Mouse (Mus musculus): ENCODE results near the gene Tent4b.
A peak's percentile ranks its signal among the peaks of the same experiment; 100 is the strongest.
"Not testable (repeated sequence)": the region's sequence is repeated elsewhere in the genome, so short reads cannot be mapped to it uniquely, and the experiment has no call there.

The Tent4b gene

DNA sequence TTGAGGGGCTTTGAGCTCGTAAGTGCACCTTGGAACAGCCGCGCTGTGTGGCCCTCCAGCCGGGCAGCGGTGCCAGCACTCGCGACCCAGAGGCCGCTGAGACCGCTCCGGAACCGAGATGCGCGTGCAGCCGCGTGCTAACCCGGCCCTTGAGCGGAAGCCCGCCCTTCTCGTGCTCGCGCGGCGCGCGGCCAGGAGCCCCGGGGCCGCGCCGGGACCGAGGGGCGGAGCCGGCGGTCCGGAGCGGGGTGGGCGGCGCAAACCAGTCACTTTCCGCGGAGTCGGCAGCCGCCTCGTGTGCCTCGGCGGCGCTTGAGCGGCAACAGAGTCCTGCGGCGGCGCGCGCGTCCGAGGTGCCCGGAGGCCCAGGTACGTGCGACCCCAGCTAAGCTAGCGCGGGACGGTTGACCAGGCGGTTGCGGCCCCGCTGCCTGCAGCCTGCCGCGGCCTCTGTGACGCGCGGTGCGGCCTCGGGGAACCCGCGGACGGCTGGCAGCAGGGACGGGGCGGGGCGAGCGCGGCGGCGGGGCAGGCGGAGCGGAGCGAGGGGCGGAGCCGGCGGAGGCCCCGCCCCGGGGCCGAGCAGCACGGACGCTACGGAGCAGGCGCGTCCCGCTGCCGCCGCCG is at the start of gene Tent4b:
TSS of gene Tent4b (plus strand) at position 269 of the 627 bp plus-strand sequence.
- peak; percentile 87 to 90 for DNase-seq (ENCODE audit: low spot score in 2 of 2)

DNA sequence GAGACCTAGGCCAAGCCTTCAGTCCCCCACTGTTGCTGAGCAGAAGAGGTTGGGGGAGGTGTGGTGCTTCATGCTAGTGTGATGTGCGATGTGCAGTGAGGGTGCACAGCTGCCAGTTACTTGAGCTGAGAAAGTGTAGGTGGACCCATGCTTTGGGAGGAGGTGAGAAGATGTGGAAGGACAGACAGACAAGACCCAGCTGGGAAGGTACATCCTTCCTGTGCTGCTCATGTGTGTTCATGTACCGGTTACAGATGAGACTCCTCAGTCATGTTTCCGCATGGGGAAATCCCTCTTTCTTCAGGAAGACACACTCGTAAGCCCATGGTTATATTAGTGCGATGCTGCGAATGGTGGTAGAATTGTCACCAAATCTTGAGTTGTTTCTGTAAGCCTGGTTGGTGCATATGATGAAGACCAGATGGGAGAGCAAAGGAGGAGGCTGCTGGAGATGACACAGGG is 48.1 kb upstream of the Tent4b start:
- DNase-seq (ENCODE audit: low spot score in 2 of 2) = no peak

- DNase-seq (ENCODE audit: low spot score in 2 of 2) = no peak
Measured at GRCm38 (mm10) chr8:88160237-88160995, 38.6 kb upstream of the Tent4b start.

DNA sequence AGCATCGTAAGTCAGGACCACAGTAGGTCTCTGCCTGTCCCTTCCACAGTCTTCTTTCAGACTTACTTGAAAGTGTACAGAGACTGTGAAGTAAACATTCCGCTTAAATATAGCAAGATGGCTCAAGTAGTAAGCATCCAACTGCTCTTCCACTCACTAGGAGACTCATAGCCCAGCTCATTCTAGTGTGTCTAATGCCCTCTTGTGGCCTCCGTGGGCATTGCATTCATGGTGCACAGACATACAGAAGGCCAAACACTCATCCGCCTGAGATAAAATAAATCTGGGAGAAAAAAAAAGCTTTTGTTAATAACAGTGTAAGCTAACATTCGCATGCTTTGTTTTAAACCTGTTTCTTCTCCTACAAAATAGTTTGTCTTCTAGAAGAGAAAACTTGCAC is 37.6 kb upstream of the Tent4b start:
- DNase-seq (ENCODE audit: low spot score in 2 of 2) = peak; percentile 54 to 63

DNA sequence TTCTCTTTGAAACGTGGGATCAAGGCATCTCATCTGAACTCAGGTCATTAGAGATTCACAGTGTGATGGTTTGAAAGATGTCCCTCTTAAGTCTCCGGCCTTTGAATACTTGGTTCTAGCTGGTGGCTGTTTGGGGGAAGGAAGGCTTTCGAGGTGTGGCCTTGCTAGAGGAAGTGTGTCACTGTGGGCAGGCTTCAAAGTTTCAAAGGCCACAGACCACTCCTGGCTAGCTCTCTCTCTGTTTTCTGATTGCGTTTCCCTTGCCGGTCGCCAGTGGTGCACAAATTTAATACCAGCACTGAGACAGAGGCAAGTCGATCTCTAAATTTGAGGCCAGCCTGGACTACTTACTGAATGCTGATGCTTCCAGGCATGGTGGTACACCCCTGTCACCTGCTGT is 23.7 kb upstream of the Tent4b start:
- peak; percentile 70 to 79 for DNase-seq (ENCODE audit: low spot score in 2 of 2)

GRCm38 (mm10) chr8:88177291-88177690 is 21.7 kb upstream of the Tent4b start:
- DNase-seq (ENCODE audit: low spot score in 2 of 2) = no peak

DNA sequence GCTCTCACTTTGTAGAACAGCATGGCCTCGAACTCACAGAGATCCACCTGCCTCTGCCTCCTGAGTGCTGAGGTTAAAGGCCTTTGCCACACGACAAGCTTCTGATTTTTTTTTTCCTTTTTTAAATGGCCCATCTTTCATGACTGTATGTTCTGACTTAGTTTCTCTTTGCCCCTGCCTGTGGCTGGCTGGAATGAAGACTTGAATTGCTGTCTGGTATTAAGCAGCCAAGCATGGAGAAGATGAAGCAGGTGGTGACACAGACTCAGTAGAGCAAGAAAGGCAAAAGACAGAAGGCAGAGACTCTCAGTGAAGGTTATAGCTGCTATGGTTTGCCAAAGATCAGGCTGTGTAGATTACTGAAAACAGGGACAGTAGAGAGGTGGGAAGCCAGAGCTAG is 15.9 kb upstream of the Tent4b start:
- DNase-seq (ENCODE audit: low spot score in 2 of 2) = no peak

- no peak for DNase-seq (ENCODE audit: low spot score in 2 of 2)
Measured at GRCm38 (mm10) chr8:88184914-88185313, 14.1 kb upstream of the Tent4b start.

GRCm38 (mm10) chr8:88185716-88186115 is 13.3 kb upstream of the Tent4b start:
- DNase-seq (ENCODE audit: low spot score in 2 of 2) = no peak

DNA sequence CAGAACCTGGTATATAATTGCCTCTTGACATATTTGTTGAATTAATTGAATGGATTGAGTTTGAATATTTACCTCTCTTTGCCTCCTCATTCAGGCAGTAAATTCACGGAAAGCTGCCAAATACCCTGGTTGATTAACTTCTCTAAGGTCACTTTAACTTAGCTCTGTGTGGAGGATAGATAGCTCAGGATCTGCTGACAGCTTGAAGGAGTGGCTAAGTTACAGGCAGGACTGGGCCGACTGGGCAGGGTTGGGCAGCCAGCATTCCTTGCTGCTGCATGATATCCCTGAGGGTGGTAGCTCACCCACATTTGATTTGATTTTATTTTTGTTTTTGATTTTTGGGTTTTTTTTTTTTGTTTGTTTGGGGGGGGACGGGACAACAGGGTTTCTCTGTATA is 1.7 kb upstream of the Tent4b start:
- no peak for DNase-seq (ENCODE audit: low spot score in 2 of 2)

DNA sequence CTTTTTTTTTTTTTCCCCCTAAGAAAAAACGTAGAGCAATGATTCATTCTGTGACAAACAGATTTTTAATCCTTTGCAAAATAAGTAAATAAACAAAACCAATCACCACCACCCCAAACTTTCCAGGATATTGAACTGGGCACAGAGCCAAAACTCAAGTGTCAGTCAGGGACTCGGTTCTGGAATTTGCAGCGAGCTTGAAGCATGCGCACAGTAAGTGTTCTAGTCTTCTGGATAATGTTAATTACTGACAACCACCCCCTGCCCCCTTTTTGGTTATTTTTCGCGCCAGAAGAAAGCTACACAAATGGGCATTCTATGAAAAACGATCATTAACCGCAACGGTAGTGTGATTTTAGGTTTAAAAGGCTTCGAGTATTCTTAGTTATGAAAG is 465 bp upstream of the Tent4b start:
- DNase-seq (ENCODE audit: low spot score in 2 of 2) = no peak

DNA sequence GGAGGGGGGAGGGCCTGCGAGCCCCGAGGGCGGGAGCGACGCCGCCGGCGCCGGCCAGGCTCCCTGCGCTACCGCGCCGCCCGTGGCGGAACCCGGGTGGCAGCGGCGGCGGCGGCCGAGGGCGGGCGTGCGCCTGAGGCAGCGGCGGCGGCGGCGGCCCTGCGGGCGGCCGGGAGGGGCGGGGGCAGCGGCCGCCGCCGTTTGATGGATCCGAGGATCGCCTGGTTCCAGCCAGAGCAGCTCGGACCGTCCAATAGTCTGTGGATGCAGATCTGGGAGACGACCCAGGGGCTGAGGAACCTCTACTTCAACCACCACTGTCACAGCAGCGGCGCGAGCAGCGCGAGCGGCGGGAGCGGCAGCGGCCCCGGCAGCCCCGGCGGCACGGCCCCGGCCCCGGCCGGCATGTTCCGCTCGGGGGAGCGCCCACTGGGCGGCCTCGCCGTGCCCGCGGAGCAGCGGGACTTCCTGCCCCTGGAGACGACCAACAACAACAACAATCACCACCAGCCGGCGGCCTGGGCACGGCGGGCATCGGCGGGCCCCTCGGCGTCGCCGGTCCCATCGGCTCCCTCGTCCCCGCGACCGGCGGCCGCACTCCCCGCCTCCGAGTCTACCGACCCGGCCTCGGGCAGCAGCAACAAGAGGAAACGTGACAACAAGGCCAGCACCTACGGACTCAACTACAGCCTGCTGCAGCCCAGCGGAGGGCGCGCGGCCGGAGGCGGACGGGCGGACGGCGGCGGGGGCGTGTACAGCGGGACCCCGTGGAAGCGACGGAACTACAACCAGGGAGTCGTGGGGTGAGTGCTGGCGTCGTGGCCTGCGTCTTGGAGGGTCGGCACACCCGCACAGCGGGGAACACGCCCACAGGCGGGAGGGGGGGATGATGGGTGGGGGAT is 938 bp downstream of the Tent4b start:
- peak; percentile 43 to 53 for DNase-seq (ENCODE audit: low spot score in 2 of 2)

DNA sequence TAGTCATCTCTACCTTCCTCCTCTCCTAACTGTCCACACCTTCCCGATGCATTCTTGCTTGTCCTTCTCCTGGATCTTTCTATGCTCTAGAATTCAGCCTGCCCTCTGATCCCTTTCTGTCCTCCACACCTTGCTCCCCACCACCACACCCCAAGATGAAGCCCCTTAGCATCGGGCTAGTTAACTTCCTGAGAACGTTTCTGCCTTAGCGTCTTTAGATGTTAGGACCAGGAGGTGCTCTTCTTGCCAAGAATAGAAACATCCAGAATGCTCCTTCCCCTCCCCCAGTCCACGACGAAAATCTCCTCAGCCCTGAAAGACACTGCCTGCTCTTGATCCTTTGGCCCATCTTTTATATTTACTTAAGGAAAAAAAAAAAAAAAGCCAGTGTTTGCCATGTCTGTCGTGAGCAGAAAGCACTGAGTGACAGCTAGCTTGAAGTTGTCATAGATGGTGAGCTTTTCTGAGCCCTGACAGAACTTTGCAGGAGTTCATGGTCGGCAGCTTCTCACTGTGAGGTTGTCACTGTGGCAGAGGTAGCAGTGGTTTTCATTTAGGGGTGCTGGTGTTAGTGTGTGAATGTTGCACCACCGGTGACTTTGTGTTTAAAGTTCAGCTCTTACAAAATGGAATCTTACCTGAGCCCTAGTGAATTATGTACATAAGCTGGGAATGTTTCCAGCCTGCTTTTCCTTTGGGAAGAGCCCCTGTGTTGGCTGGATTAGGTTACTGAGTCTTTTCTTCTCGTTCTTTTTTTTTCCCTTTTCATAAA is 1.9 kb downstream of the Tent4b start:
- DNase-seq (ENCODE audit: low spot score in 2 of 2) = peak; percentile 12 to 36

DNA sequence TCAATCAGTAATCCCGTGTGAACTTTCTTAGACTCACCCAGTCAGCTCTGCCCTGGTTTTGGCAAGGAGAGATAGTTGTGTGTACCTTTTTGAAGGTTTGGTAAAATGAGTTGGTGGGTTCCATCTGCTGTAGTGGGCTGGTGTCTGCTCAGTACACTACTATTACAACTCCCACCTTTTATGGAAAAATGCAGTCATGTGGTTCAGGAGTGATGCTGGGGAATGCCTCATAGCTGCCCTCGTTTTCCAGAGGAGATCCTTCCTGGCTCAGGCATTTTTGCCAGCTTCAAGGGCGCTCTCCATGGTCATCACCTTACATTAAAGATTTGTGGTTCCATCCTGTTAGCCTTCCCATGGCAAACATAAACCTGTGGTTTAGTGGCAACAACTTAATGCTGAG is 2.6 kb downstream of the Tent4b start:
- DNase-seq (ENCODE audit: low spot score in 2 of 2) = no peak

DNA sequence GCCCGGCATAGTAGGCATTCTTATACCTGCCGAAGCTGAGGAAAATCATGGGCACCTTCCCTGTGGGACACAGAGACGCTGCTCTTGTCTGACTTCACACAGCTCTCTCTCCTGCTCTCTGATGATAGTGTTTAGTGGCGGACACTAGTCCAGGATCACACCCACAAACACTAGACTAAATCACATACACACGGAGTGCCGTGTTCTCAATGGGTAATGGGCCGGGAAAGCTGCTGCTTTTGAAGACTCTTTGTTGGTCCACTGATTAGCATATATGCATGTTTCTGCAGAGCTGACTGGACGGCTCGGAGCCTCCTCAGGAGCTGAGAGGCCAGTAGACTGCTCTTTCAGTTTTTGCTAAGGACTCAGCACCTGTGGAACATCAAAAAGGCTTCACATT is 7.0 kb downstream of the Tent4b start:
- DNase-seq (ENCODE audit: low spot score in 2 of 2) = no peak

DNA sequence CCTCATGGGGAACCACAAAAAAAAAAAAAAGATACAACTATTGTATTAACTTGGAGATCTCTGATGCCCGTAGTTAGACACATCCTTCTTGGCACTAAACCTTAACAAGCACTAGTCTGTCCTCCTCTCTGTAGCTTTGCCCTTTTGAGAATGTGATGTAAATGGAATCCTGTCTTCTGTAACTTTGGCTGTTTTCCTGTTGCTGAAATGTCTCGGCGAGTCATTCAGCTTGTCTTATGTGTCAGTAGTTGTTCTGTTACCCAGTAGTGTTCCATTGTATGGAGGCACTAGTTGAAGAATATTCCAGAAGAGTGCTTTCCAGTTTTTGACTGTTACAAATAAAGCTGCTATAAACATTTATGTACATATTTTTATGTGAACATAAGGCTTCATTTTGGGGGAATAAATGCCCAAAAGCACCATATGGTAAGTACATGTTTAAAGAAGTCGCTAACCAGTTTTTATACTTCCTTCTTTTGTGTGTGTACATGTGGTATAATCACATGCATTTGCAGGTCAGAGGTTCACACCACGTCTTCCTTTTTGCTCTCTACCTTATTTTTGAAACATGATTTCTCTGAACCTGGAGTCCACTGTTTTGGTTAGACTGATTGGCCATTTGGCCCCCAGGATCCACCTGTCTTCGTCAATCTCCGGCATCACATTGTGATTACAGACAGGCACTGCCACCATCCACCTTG is 8.3 kb downstream of the Tent4b start:
- no peak for DNase-seq (ENCODE audit: low spot score in 2 of 2)

- DNase-seq (ENCODE audit: low spot score in 2 of 2) = not testable (repeated sequence)
Measured at GRCm38 (mm10) chr8:88209930-88210827, 11.2 kb downstream of the Tent4b start.

- DNase-seq (ENCODE audit: low spot score in 2 of 2) = no peak
Measured at GRCm38 (mm10) chr8:88221353-88221752, 22.3 kb downstream of the Tent4b start.

- DNase-seq (ENCODE audit: low spot score in 2 of 2) = no peak
Measured at GRCm38 (mm10) chr8:88225358-88225757, 26.3 kb downstream of the Tent4b start.

DNA sequence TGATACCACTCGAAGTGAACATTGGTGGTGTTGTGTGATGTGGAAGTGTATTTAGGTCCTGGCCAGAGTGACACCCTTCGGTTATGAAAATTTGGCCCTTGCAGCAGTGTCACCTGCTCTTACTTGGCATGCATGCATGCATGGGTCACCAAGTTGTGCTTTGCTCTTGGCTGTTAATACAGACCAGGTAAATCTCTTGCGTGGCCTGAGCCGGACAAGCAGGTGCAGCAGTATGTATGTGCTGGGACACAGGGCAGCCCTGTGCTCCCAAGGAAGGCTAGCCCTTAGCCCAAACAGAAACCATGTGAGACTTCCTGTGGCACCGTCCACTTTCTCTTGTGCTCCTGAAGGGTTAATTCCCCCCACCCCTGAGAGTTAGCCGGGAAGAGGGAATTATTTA is 28.8 kb downstream of the Tent4b start:
- DNase-seq (ENCODE audit: low spot score in 2 of 2) = no peak

All from natural killer cell, adult 2 months (primary cell).